Mouse (Mus musculus) gastrocnemius, postnatal 10 days (tissue): ENCODE data around the gene Otulin. TPM values are rescaled to one million over a fixed set of nuclear protein-coding genes. Genes with fewer than 3 reads are reported as not detected.

Experiments used
- DNase-seq: peaks from one replicate; pipeline ENCODE4 v3.0.0; 2021; ENCODE audit warnings: mixed read lengths
- long read RNA-seq, 2 experiments: library from polyadenylated mRNA; stranded (forward); transcript quantifications; one replicate each; pipeline ENCODE4 v2.0.0; 2021
- total RNA-seq, 2 experiments: library from RNA; stranded (reverse); gene quantifications; 2 replicates each; pipeline ENCODE4 v1.2.3; 2021

Otulin gene
- total RNA-seq = 10 to 100 TPM; 19.5 to 22.9 TPM
- long read RNA-seq, experiment 1, transcript Otulin-201 (7 exons, 1,491 nt) = major isoform, 30 of 44 reads
- long read RNA-seq, experiment 1, partial matches to known transcripts = 2 of 44 reads
- long read RNA-seq, experiment 1, other reads (novel, unspliced or antisense) = 12 of 44 reads
- long read RNA-seq, experiment 2, transcript Otulin-201 (7 exons, 1,491 nt) = major isoform, 34 of 45 reads
- long read RNA-seq, experiment 2, partial matches to known transcripts = 0 of 45 reads
- long read RNA-seq, experiment 2, other reads (novel, unspliced or antisense) = 11 of 45 reads

GRCm38 (mm10) chr15:27630601-27631383, at the start of gene Otulin:
Gene Otulin (minus strand): TSS chr15:27630693.
- DNase-seq = peak; percentile 100

- no peak for DNase-seq
Observed at GRCm38 (mm10) chr15:27678511-27678910, 48.0 kb upstream of the Otulin start.

- no peak for DNase-seq
Observed at GRCm38 (mm10) chr15:27677801-27678200, 47.3 kb upstream of the Otulin start.

GRCm38 (mm10) chr15:27676211-27676610, 45.7 kb upstream of the Otulin start:
- DNase-seq = no peak

GRCm38 (mm10) chr15:27675122-27675521, 44.6 kb upstream of the Otulin start:
- DNase-seq = no peak

GRCm38 (mm10) chr15:27674041-27674440, 43.5 kb upstream of the Otulin start:
- DNase-seq = no peak

- no peak for DNase-seq
Observed at GRCm38 (mm10) chr15:27673151-27673550, 42.7 kb upstream of the Otulin start.

- no peak for DNase-seq
Observed at GRCm38 (mm10) chr15:27672259-27672658, 41.8 kb upstream of the Otulin start.

GRCm38 (mm10) chr15:27671612-27672245, 41.2 kb upstream of the Otulin start:
- no peak for DNase-seq

GRCm38 (mm10) chr15:27670708-27671107, 40.2 kb upstream of the Otulin start:
- no peak for DNase-seq

GRCm38 (mm10) chr15:27669931-27670411, 39.5 kb upstream of the Otulin start:
- DNase-seq = no peak

- DNase-seq = no peak
Observed at GRCm38 (mm10) chr15:27669276-27669675, 38.8 kb upstream of the Otulin start.

GRCm38 (mm10) chr15:27668557-27668956, 38.1 kb upstream of the Otulin start:
- no peak for DNase-seq

GRCm38 (mm10) chr15:27668001-27668461, 37.5 kb upstream of the Otulin start:
- no peak for DNase-seq

GRCm38 (mm10) chr15:27666911-27667539, 36.5 kb upstream of the Otulin start:
- no peak for DNase-seq

- peak; percentile 34 for DNase-seq
Observed at GRCm38 (mm10) chr15:27665392-27665911, 35.0 kb upstream of the Otulin start.

GRCm38 (mm10) chr15:27664126-27664525, 33.6 kb upstream of the Otulin start:
- DNase-seq = no peak

- DNase-seq = no peak
Observed at GRCm38 (mm10) chr15:27662699-27663098, 32.2 kb upstream of the Otulin start.

- DNase-seq = no peak
Observed at GRCm38 (mm10) chr15:27661696-27662095, 31.2 kb upstream of the Otulin start.

- peak; percentile 95 for DNase-seq
Observed at GRCm38 (mm10) chr15:27659592-27660244, 29.2 kb upstream of the Otulin start.

- no peak for DNase-seq
Observed at GRCm38 (mm10) chr15:27659143-27659542, 28.6 kb upstream of the Otulin start.

GRCm38 (mm10) chr15:27658356-27658755, 27.9 kb upstream of the Otulin start:
- DNase-seq = no peak
